Mouse (Mus musculus) ES-Bruce4 (cell line): ENCODE data around the gene Tbc1d12.

Experiments
- EP300 ChIP-seq: IDR thresholded peaks from 2 replicates; pipeline ENCODE4 v1.6.1; 2011; ENCODE audit warnings: low read depth, low read length; ENCODE audit not compliant: insufficient read depth
- POLR2A ChIP-seq: IDR thresholded peaks from one replicate; pipeline ENCODE4 v1.8.1; 2011; ENCODE audit warnings: low read length; ENCODE audit not compliant: insufficient read depth

- TF ChIP-seq POLR2A (no peak), EP300 (no peak)
Observed at GRCm38 (mm10) chr19:38818191-38818590, 18.2 kb upstream of the Tbc1d12 start.
